Mouse (Mus musculus) bone marrow macrophage, adult 2 months (primary cell): ENCODE measurements around the gene Tbl1xr1. TPM values are rescaled to one million over a fixed set of nuclear protein-coding genes. Genes with fewer than 3 reads are reported as not detected.

ENCODE experiments used
- H3K27ac ChIP-seq: 2 replicates; pipeline ENCODE4 v1.5.1; 2012; ENCODE audit warnings: low read depth, low read length; ENCODE audit not compliant: insufficient read depth
- H3K4me1 ChIP-seq: 2 replicates; pipeline ENCODE4 v1.6.1; 2012; ENCODE audit warnings: low read length; ENCODE audit not compliant: control insufficient read depth, insufficient read depth
- H3K4me3 ChIP-seq: 2 replicates; pipeline ENCODE4 v1.5.1; 2012; ENCODE audit warnings: mild to moderate bottlenecking, low read length, moderate library complexity; ENCODE audit not compliant: insufficient read depth
- CTCF ChIP-seq: IDR thresholded peaks from 2 replicates; pipeline ENCODE4 v1.5.1; 2012; ENCODE audit warnings: low read depth, mild to moderate bottlenecking, low read length, moderate library complexity
- POLR2A ChIP-seq: IDR thresholded peaks from 2 replicates; pipeline ENCODE4 v1.6.1; 2012; ENCODE audit warnings: mild to moderate bottlenecking, low read depth, low read length, borderline replicate concordance
- polyA plus RNA-seq: library from polyadenylated mRNA; stranded (reverse); fragments of >200 nt; gene quantifications from 2 replicates; pipeline ENCODE4 v1.2.4, GENCODE M21; 2012; ENCODE audit not compliant: missing spikeins, insufficient read depth, insufficient read length

Tbl1xr1 gene
- polyA plus RNA-seq, 1 experiment = 55.5 TPM

GRCm38 (mm10) chr3:22074591-22075294 lies 1.7 kb upstream of the Tbl1xr1 start:
- H3K4me3 ChIP-seq = no peak overlapping the region
- H3K27ac ChIP-seq = no peak overlapping the region
- TF ChIP-seq CTCF = no peak
- TF ChIP-seq POLR2A = no peak
- H3K4me1 ChIP-seq = peaks cover 41% of the 10 kb centered on the region

- peaks cover 45% of the 10 kb centered on the region for H3K4me1 ChIP-seq
These were observed 950 bp upstream of the Tbl1xr1 start for GRCm38 (mm10) chr3:22075517-22075886.

GRCm38 (mm10) chr3:22075887-22076560 lies 428 bp upstream of the Tbl1xr1 start:
- Histone ChIP-seq H3K27ac (peak overlapping the region; percentile 57), H3K4me1 (peaks cover 46% of the 10 kb centered on the region), H3K4me3 (peak overlapping the region; percentile 87)
- TF ChIP-seq POLR2A = no peak
- TF ChIP-seq CTCF = no peak

More at GRCm38 (mm10) chr3:22075517-22075886, 950 bp upstream of the Tbl1xr1 start:
- peak overlapping the region; percentile 57 for H3K27ac ChIP-seq
- H3K4me3 ChIP-seq = peak overlapping the region; percentile 87
- TF ChIP-seq POLR2A (no peak), CTCF (no peak)

GRCm38 (mm10) chr3:22076936-22077656 lies 644 bp downstream of the Tbl1xr1 start:
- peaks cover 57% of the 10 kb centered on the region for H3K4me1 ChIP-seq
- H3K27ac ChIP-seq = peak overlapping the region; percentile 97
- TF ChIP-seq CTCF = no peak
- no peak for TF ChIP-seq POLR2A
- peak overlapping the region; percentile 88 for H3K4me3 ChIP-seq

- Histone ChIP-seq H3K27ac (peak overlapping the region; percentile 97), H3K4me3 (peak overlapping the region; percentile 88), H3K4me1 (peaks cover 54% of the 10 kb centered on the region)
- TF ChIP-seq CTCF (no peak), POLR2A (no peak)
These were observed 1.4 kb downstream of the Tbl1xr1 start for GRCm38 (mm10) chr3:22077657-22078475.

- Histone ChIP-seq H3K27ac (no peak overlapping the region), H3K4me1 (peaks cover 52% of the 10 kb centered on the region), H3K4me3 (peak overlapping the region; percentile 50)
- TF ChIP-seq CTCF (no peak), POLR2A (no peak)
These were observed 2.1 kb downstream of the Tbl1xr1 start for GRCm38 (mm10) chr3:22078529-22078928.

GRCm38 (mm10) chr3:22081869-22082268 lies 5.4 kb downstream of the Tbl1xr1 start:
- Histone ChIP-seq H3K4me3 (no peak overlapping the region), H3K4me1 (peaks cover 41% of the 10 kb centered on the region), H3K27ac (no peak overlapping the region)
- TF ChIP-seq CTCF = no peak
- TF ChIP-seq POLR2A = no peak

- peaks cover 47% of the 10 kb centered on the region for H3K4me1 ChIP-seq
- no peak overlapping the region for H3K27ac ChIP-seq
- no peak overlapping the region for H3K4me3 ChIP-seq
- no peak for TF ChIP-seq POLR2A
- TF ChIP-seq CTCF = no peak
These were observed 6.4 kb downstream of the Tbl1xr1 start for GRCm38 (mm10) chr3:22082823-22083222.
